Mouse (Mus musculus): ENCODE data around the gene Gm37240. TPM values are rescaled to one million over a fixed set of nuclear protein-coding genes. Genes with fewer than 3 reads are reported as not detected.
A peak's percentile ranks its signal among the peaks of the same experiment; 100 is the strongest.

The Gm37240 gene
- polyA plus RNA-seq, 1 experiment from 2014 or later, result 13.4 TPM

DNA sequence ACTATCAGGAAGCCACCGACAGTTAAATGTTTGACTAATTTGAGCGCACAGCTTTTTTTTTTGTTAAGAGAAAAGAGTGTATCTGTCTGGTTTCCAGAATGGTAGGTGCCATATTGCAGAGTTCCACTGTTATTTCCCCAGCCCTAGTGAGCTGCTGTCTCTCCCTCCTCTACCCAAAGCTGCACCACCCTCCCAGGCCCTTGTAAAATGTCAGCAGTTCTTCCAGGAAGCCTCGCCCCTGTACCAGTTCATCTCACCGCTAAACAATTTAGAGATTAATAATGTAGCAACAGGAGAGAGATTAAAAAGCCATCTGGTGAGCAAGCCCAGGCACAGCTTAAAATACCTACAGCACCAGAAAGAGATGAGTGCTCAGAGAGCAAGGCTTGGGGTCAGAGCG, 518.2 kb downstream of the Gm37240 start:
- Histone ChIP-seq H3K27ac (replicated peaks; ENCODE audit: low read depth, low read length) (no peak overlapping the region), H3K4me1 (ENCODE audit: control insufficient read depth, insufficient read depth, low read length) (no peaks in the 10 kb centered on the region), H3K36me3 (ENCODE audit: control insufficient read depth, insufficient read depth, low read length) (no peaks in the 10 kb centered on the region), H3K9me3 (ENCODE audit: control insufficient read depth, low read length) (no peaks in the 10 kb centered on the region), H3K9ac (ENCODE audit: low read depth, low read length) (no peak overlapping the region), H3K4me3 (ENCODE audit: low read depth, low read length) (no peak overlapping the region), H3K4me2 (ENCODE audit: low read depth, low read length) (no peak overlapping the region), H3K27me3 (replicated peaks; ENCODE audit: control insufficient read depth, insufficient read depth, low read length) (no peaks in the 10 kb centered on the region)
- DNase-seq (ENCODE audit: low spot score) (peak; percentile 49), ATAC-seq (ENCODE audit: low read depth) (0 out of 2 replicates have a peak, but pooled peaks have one; percentile 47)
- WGBS, result 67% methylated on average over 5 of the region's 5 CpGs

DNA sequence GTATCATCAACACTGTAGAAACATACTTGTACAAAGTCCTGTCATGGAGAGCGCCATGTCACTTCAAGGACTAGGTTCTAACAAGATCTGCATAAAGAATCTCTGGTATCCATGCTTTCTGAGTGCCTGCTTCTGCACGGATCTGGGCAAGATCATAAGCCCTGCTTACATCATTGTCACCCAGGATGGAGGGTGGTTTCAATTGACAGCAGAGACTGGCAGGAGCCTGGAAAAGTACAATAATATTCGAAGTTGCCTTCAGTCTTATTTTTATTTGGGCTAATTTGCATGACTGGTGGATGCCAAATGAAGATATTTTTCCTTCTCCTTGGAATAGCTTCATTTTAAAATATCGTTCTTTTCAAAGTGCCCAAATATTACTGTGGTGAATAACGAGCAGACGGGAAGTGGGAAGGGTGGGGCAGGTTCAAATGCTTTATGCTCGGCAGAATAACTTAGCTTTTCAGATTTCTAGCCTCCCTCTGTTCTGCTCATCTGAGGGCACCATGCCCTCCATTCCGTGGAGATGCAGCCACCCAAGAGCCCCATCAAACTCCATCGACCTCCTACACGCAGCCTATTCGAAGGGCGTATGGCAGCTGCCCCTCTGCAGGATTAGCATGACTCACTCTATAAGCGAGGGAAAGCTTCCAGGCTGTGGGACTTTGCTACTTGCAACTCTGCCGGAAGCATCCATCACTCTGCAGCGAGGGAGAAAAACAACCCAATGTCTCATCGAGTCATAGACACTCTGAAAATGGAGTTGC, 518.8 kb downstream of the Gm37240 start:
- WGBS, result 72% methylated on average over 16 of the region's 16 CpGs
- ATAC-seq (ENCODE audit: low read depth), result no peak
- no peaks in the 10 kb centered on the region for H3K9me3 ChIP-seq (ENCODE audit: control insufficient read depth, low read length)
- no peak overlapping the region for H3K4me2 ChIP-seq (ENCODE audit: low read depth, low read length)
- no peaks in the 10 kb centered on the region for H3K36me3 ChIP-seq (ENCODE audit: control insufficient read depth, insufficient read depth, low read length)
- no peak for DNase-seq (ENCODE audit: low spot score)
- H3K9ac ChIP-seq (ENCODE audit: low read depth, low read length), result no peak overlapping the region
- H3K4me1 ChIP-seq (ENCODE audit: control insufficient read depth, insufficient read depth, low read length), result no peaks in the 10 kb centered on the region
- H3K4me3 ChIP-seq (ENCODE audit: low read depth, low read length), result no peak overlapping the region
- no peaks in the 10 kb centered on the region for H3K27me3 ChIP-seq (replicated peaks; ENCODE audit: control insufficient read depth, insufficient read depth, low read length)
- H3K27ac ChIP-seq (replicated peaks; ENCODE audit: low read depth, low read length), result no peak overlapping the region

DNA sequence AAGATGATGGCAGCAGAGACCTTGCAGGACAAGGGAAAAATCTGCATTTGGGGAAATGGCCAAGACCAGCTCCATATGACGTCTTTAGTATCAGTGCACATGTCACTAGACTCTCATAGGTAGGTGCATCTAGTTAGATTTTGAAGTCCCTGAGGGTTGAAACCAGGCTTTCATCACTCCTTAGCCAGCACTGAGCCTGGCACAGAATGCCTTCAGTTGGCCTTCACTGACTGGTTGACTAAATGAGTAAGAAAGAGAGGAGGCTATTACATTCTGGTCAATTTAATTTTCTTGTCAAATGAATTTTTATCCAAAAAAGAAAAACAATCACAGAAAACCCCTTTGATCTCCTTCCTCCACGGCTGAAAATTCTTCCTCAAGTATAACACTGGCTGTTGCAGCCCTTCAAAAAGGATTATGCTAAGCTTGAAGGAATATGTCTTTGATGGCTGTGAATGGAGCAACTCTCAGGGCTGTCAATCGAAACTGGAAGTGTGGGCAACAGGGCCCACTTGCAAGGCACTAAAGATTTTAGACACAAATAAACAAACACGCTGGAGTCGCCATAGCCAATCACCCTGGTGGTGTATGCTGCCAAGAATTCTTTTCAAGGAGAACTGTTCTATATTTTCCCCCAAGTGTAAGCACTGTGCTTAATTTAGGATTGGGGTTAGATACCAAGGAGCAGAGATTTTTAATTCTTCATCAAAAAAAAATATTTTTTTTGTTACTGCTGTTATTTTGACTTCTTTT, 522.6 kb downstream of the Gm37240 start:
- Histone ChIP-seq H3K4me3 (ENCODE audit: low read depth, low read length) (no peak overlapping the region), H3K27ac (replicated peaks; ENCODE audit: low read depth, low read length) (no peak overlapping the region), H3K9me3 (ENCODE audit: control insufficient read depth, low read length) (no peaks in the 10 kb centered on the region), H3K9ac (ENCODE audit: low read depth, low read length) (no peak overlapping the region), H3K36me3 (ENCODE audit: control insufficient read depth, insufficient read depth, low read length) (no peaks in the 10 kb centered on the region), H3K4me2 (ENCODE audit: low read depth, low read length) (no peak overlapping the region), H3K27me3 (replicated peaks; ENCODE audit: control insufficient read depth, insufficient read depth, low read length) (no peaks in the 10 kb centered on the region), H3K4me1 (ENCODE audit: control insufficient read depth, insufficient read depth, low read length) (no peaks in the 10 kb centered on the region)
- ATAC-seq (ENCODE audit: low read depth) (no peak), DNase-seq (ENCODE audit: low spot score) (no peak)
- 53% methylated on average over 5 of the region's 5 CpGs for WGBS

DNA sequence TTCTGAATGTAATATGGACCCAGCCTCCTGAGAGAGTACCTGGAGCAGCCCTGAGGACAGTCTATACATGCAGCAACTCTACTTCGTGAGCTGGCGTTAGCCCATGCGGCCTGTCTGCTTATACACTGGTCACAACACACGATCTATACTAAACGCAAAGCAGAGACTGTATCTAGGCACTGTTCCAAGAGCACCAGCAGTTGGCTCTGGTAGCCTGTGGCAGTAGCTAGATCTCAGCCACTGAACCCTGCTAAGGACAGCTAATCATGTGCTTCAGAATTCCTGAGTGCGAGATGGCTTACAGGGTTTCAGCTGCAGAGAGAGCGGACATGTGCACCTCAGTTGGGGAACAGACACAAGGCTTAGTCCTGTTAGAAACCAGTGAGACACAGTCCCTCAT, 524.4 kb downstream of the Gm37240 start:
- Histone ChIP-seq H3K4me3 (ENCODE audit: low read depth, low read length) (no peak overlapping the region), H3K9me3 (ENCODE audit: control insufficient read depth, low read length) (no peaks in the 10 kb centered on the region), H3K36me3 (ENCODE audit: control insufficient read depth, insufficient read depth, low read length) (no peaks in the 10 kb centered on the region), H3K27me3 (replicated peaks; ENCODE audit: control insufficient read depth, insufficient read depth, low read length) (no peaks in the 10 kb centered on the region), H3K4me1 (ENCODE audit: control insufficient read depth, insufficient read depth, low read length) (no peaks in the 10 kb centered on the region), H3K27ac (replicated peaks; ENCODE audit: low read depth, low read length) (no peak overlapping the region), H3K9ac (ENCODE audit: low read depth, low read length) (no peak overlapping the region), H3K4me2 (ENCODE audit: low read depth, low read length) (no peak overlapping the region)
- WGBS, result 78% methylated on average over 7 of the region's 7 CpGs
- ATAC-seq (ENCODE audit: low read depth), result peak; percentile 47; the same call in 1 of the 2 replicates
- peak; percentile 56 for DNase-seq (ENCODE audit: low spot score)

- Histone ChIP-seq H3K9ac (ENCODE audit: low read depth, low read length) (no peak overlapping the region), H3K36me3 (ENCODE audit: control insufficient read depth, insufficient read depth, low read length) (no peaks in the 10 kb centered on the region), H3K27ac (replicated peaks; ENCODE audit: low read depth, low read length) (no peak overlapping the region), H3K27me3 (replicated peaks; ENCODE audit: control insufficient read depth, insufficient read depth, low read length) (no peaks in the 10 kb centered on the region), H3K4me1 (ENCODE audit: control insufficient read depth, insufficient read depth, low read length) (no peaks in the 10 kb centered on the region), H3K4me2 (ENCODE audit: low read depth, low read length) (no peak overlapping the region), H3K9me3 (ENCODE audit: control insufficient read depth, low read length) (no peaks in the 10 kb centered on the region), H3K4me3 (ENCODE audit: low read depth, low read length) (no peak overlapping the region)
- ATAC-seq (ENCODE audit: low read depth), result no peak
- DNase-seq (ENCODE audit: low spot score), result no peak
- WGBS, result 89% methylated on average over 3 of the region's 3 CpGs
Measured at GRCm38 (mm10) chr3:85356373-85356772, 530.9 kb downstream of the Gm37240 start.

DNA sequence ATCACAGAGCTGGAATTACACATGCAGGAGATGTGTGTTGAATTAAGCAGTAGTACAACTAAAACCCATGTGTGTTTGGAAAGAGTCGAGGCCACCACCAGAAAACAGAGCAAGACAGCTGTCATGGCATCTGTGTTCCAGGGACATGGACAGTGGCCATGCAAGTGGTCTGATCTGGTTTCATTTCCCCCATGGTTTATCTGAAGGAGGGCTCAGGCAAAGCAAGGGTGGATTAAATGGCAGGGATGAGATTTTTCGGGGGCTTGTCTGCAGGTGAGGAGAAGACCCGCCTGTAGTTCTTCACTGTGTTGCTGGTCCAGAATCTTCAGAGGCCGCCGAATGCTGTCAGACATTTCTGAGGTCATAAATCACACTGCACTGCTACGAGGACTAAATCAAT, 539.3 kb downstream of the Gm37240 start:
- Histone ChIP-seq H3K9ac (ENCODE audit: low read depth, low read length) (no peak overlapping the region), H3K36me3 (ENCODE audit: control insufficient read depth, insufficient read depth, low read length) (no peaks in the 10 kb centered on the region)

GRCm38 (mm10) chr3:85341103-85341860, 546.0 kb downstream of the Gm37240 start:
- Histone ChIP-seq H3K36me3 (ENCODE audit: control insufficient read depth, insufficient read depth, low read length) (no peaks in the 10 kb centered on the region), H3K4me2 (ENCODE audit: low read depth, low read length) (no peak overlapping the region), H3K4me3 (ENCODE audit: low read depth, low read length) (no peak overlapping the region), H3K9me3 (ENCODE audit: control insufficient read depth, low read length) (no peaks in the 10 kb centered on the region), H3K27me3 (replicated peaks; ENCODE audit: control insufficient read depth, insufficient read depth, low read length) (no peaks in the 10 kb centered on the region), H3K9ac (ENCODE audit: low read depth, low read length) (no peak overlapping the region), H3K27ac (replicated peaks; ENCODE audit: low read depth, low read length) (no peak overlapping the region), H3K4me1 (ENCODE audit: control insufficient read depth, insufficient read depth, low read length) (no peaks in the 10 kb centered on the region)
- ATAC-seq (ENCODE audit: low read depth) (no peak), DNase-seq (ENCODE audit: low spot score) (no peak)
- 78% methylated on average over 12 of the region's 12 CpGs for WGBS

More for the DNA sequence above, 539.3 kb downstream of the Gm37240 start:
- no peak overlapping the region for H3K27ac ChIP-seq (replicated peaks; ENCODE audit: low read depth, low read length)
- H3K27me3 ChIP-seq (replicated peaks; ENCODE audit: control insufficient read depth, insufficient read depth, low read length), result no peaks in the 10 kb centered on the region
- 68% methylated on average over 6 of the region's 6 CpGs for WGBS
- no peaks in the 10 kb centered on the region for H3K9me3 ChIP-seq (ENCODE audit: control insufficient read depth, low read length)
- DNase-seq (ENCODE audit: low spot score) (no peak), ATAC-seq (ENCODE audit: low read depth) (no peak)
- no peaks in the 10 kb centered on the region for H3K4me1 ChIP-seq (ENCODE audit: control insufficient read depth, insufficient read depth, low read length)
- no peak overlapping the region for H3K4me3 ChIP-seq (ENCODE audit: low read depth, low read length)
- no peak overlapping the region for H3K4me2 ChIP-seq (ENCODE audit: low read depth, low read length)

DNA sequence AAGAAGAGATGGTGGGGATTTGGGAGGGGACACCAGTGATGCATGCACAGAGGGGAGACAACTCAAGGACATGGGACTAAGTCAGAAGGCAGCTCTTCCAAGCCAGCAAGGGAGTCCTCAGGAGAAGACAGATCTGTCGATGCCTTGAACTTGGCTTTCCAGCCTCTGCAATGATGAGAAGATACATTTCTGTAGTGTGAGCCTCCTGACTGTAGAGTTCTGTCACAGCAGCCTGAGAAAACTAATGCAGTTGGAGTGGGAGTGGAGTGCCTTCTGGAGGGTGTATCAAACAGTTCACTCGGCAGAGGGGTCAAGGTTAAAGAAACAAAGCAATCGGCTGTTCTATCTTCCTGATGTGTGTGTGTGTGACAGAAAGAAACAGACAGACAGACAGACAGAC, 546.8 kb downstream of the Gm37240 start:
- no peak for ATAC-seq (ENCODE audit: low read depth)
- Histone ChIP-seq H3K4me3 (ENCODE audit: low read depth, low read length) (no peak overlapping the region), H3K9me3 (ENCODE audit: control insufficient read depth, low read length) (no peaks in the 10 kb centered on the region), H3K27ac (replicated peaks; ENCODE audit: low read depth, low read length) (no peak overlapping the region), H3K4me1 (ENCODE audit: control insufficient read depth, insufficient read depth, low read length) (no peaks in the 10 kb centered on the region), H3K9ac (ENCODE audit: low read depth, low read length) (no peak overlapping the region), H3K4me2 (ENCODE audit: low read depth, low read length) (no peak overlapping the region), H3K36me3 (ENCODE audit: control insufficient read depth, insufficient read depth, low read length) (no peaks in the 10 kb centered on the region), H3K27me3 (replicated peaks; ENCODE audit: control insufficient read depth, insufficient read depth, low read length) (no peaks in the 10 kb centered on the region)
- WGBS, result 42% methylated on average over 3 of the region's 3 CpGs
- no peak for DNase-seq (ENCODE audit: low spot score)
